ENCODE assay signal across 20 mouse cellular contexts in genomic region chr1:170934383-170934782, GRCm38 (mm10). TPM values are rescaled to one million over a fixed set of nuclear protein-coding genes. Genes with fewer than 3 reads are reported as not detected.
DNase-seq lines count a peak whose midpoint lies in the region; ATAC-seq and TF ChIP-seq lines count a peak whose summit lies in the region.
"Had no signal": no experiment of that assay in that cellular context is flagged by ENCODE, and none has a peak within 500 bp of the region (broad histone marks: within the 10 kb centered on the region; RNA-seq: fewer than 3 reads in every experiment).

No protein-coding gene starts in this region.

- DNase-seq in lung, postnatal 25 days (ENCODE audit: low spot score) = peak; percentile 26
- no peak for DNase-seq in lung, postnatal 14 days
- DNase-seq in CH12.LX (ENCODE audit: extremely low read depth) = peak; percentile 35
- DNase-seq in skeletal muscle tissue, adult 2 months (ENCODE audit: low read depth, low spot score) = peak; percentile 19
- no peak for DNase-seq in heart, adult 9 months (ENCODE audit: low spot score in 2 of 2)
- no peak for DNase-seq in midbrain, postnatal 0 days (ENCODE audit: low spot score)
- DNase-seq: cerebellum, adult 18-20 months; gastrocnemius, postnatal 14 days; kidney, adult 18-20 months; lung, embryonic 14.5 days; midbrain, embryonic 14.5 days; thymus, postnatal 4 days had no signal

- in situ Hi-C loops in CH12.LX (cut with MboI; ENCODE audit: low pct_ligation_motif_present, low pct_unique_long_range_greater_than_20kb, low sequenced_read_pairs) = no loop called here

- no peaks in the 10 kb centered on the region for H3K79me2 ChIP-seq in CH12.LX (replicated peaks; ENCODE audit: control insufficient read depth, extremely low read depth, insufficient read depth, poor library complexity, severe bottlenecking)

- H3K4me2 ChIP-seq in CH12.LX (ENCODE audit: insufficient read depth, low read depth, poor library complexity, severe bottlenecking) = no peak overlapping the region
- no peak overlapping the region for H3K4me2 ChIP-seq in midbrain, postnatal 0 days (ENCODE audit: low read depth, low read length, poor library complexity, severe bottlenecking)
- H3K4me2 ChIP-seq: embryonic facial prominence, embryonic 12.5 days; heart, embryonic 11.5 days; limb, embryonic 12.5 days; lung, embryonic 14.5 days; neural tube, embryonic 12.5 days had no signal

- H3K9ac ChIP-seq in CH12.LX (ENCODE audit: insufficient read depth, low read depth) = no peak overlapping the region
- no peak overlapping the region for H3K9ac ChIP-seq in midbrain, postnatal 0 days (replicated peaks; ENCODE audit: low read length, poor library complexity, severe bottlenecking)
- H3K9ac ChIP-seq: embryonic facial prominence, embryonic 12.5 days; limb, embryonic 12.5 days; lung, embryonic 14.5 days; neural tube, embryonic 12.5 days had no signal

- peaks cover 9% of the 10 kb centered on the region for H3K9me3 ChIP-seq in CH12.LX (replicated peaks; ENCODE audit: low read length)
- H3K9me3 ChIP-seq in midbrain, postnatal 0 days (ENCODE audit: low read length) = no peaks in the 10 kb centered on the region
- H3K9me3 ChIP-seq: limb, embryonic 12.5 days; neural tube, embryonic 12.5 days had no signal

- ATAC-seq in common myeloid progenitor, adult 5-6 weeks (replicated peaks; ENCODE audit: low read depth, poor library complexity, severe bottlenecking) = peak; percentile 81
- no peak for ATAC-seq in midbrain, postnatal 0 days (ENCODE audit: low FRiP score)
- ATAC-seq: hindbrain, embryonic 16.5 days had no signal

- peaks cover 3 to 49% of the 10 kb centered on the region in 2 experiments; a peak in 3 of 4 replicates for H3K4me1 ChIP-seq in CH12.LX (ENCODE audit: control insufficient read depth in 1 of 2, insufficient read depth in 2 of 2)
- no peaks in the 10 kb centered on the region for H3K4me1 ChIP-seq in midbrain, postnatal 0 days (ENCODE audit: insufficient read depth, low read length)
- H3K4me1 ChIP-seq: embryonic facial prominence, embryonic 12.5 days; limb, embryonic 12.5 days; neural tube, embryonic 12.5 days had no signal

- H3K4me3 ChIP-seq in CH12.LX (replicated peaks in 1 of 3; ENCODE audit: low read depth in 2 of 3, low read length in 2 of 3, poor library complexity in 1 of 3) = no peak overlapping the region
- no peak overlapping the region for H3K4me3 ChIP-seq in midbrain, postnatal 0 days (ENCODE audit: low read depth, low read length)
- H3K4me3 ChIP-seq: embryonic facial prominence, embryonic 12.5 days; limb, embryonic 12.5 days; neural tube, embryonic 12.5 days had no signal

- H3K27ac ChIP-seq in CH12.LX (ENCODE audit: insufficient read depth, low read depth) = no peak overlapping the region
- no peak overlapping the region for H3K27ac ChIP-seq in midbrain, postnatal 0 days (ENCODE audit: low read depth, low read length)
- H3K27ac ChIP-seq: embryonic facial prominence, embryonic 12.5 days; limb, embryonic 12.5 days; neural tube, embryonic 12.5 days had no signal

- dilution Hi-C loops in CH12.LX (cut with MboI; ENCODE audit: extremely low pct_ligation_motif_present, extremely low pct_unique_long_range_greater_than_20kb, low sequenced_read_pairs) = no loop called here

- H3K27me3 ChIP-seq in CH12.LX (replicated peaks) = no peaks in the 10 kb centered on the region
- no peaks in the 10 kb centered on the region for H3K27me3 ChIP-seq in midbrain, postnatal 0 days (ENCODE audit: insufficient read depth, low read length)
- H3K27me3 ChIP-seq: embryonic facial prominence, embryonic 12.5 days; limb, embryonic 12.5 days; neural tube, embryonic 12.5 days had no signal

- TF ChIP-seq EP300 in CH12.LX (IDR thresholded peaks at IDR 0.05; ENCODE audit: low read length) = no peak

- TF ChIP-seq POLR2A in CH12.LX (IDR thresholded peaks at IDR 0.05; ENCODE audit: low read depth, low read length) = no peak

- no peak for TF ChIP-seq RAD21 in CH12.LX (IDR thresholded peaks at IDR 0.05; ENCODE audit: low read depth, low read length)

- no peaks in the 10 kb centered on the region for H3K36me3 ChIP-seq in CH12.LX (replicated peaks in 1 of 2; ENCODE audit: control insufficient read depth in 1 of 2, insufficient read depth in 1 of 2, low read length in 1 of 2)
- H3K36me3 ChIP-seq in midbrain, postnatal 0 days (ENCODE audit: insufficient read depth, low read length) = no peaks in the 10 kb centered on the region
- H3K36me3 ChIP-seq: embryonic facial prominence, embryonic 12.5 days; limb, embryonic 12.5 days; neural tube, embryonic 12.5 days had no signal

- TF ChIP-seq CTCF in CH12.LX (conservative IDR thresholded peaks at IDR 0.05 in 1 of 2, IDR thresholded peaks at IDR 0.05 in 1 of 2; ENCODE audit: low read depth in 2 of 2, low read length in 2 of 2) = no peak
- TF ChIP-seq CTCF in midbrain, postnatal 0 days (IDR thresholded peaks at IDR 0.05) = no peak

- 88% methylated on average over 2 of the region's 2 CpGs for WGBS in midbrain, postnatal 0 days

TF ChIP-seq in CH12.LX, 34 proteins besides CTCF, POLR2A, EP300 and RAD21:
- TF ChIP-seq USF1 (IDR thresholded peaks at IDR 0.05; ENCODE audit: low read depth, low read length) = no peak

RNA-seq across cellular contexts. Expression of gene Fcrla, which starts 7.0 kb away (rescaled TPM):
- 10.6 and 18.5 TPM in 2 replicates for total RNA-seq in CH12.LX (2012; rRNA removed)
- total RNA-seq in CH12.LX (2014; rRNA removed) = 30.6 and 34.8 TPM in 2 replicates
- polyA plus RNA-seq in CH12.LX (2012; ENCODE audit: insufficient read length, low read depth) = 15.4 and 17.7 TPM in 2 replicates
- 1.4 TPM in 1 of 2 replicates, not detected in the other for total RNA-seq in common myeloid progenitor, adult 5-6 weeks (2017)
- not detected in 2 replicates for total RNA-seq in midbrain, postnatal 0 days (2014; rRNA removed)
- not detected in 2 replicates for polyA plus RNA-seq in midbrain, postnatal 0 days (2015; fragmentation: Nextera tagmentation; extraction: Ambion mirVana)
- polyA plus RNA-seq: brain, embryonic 14.5 days; embryonic facial prominence, embryonic 12.5 days; hindbrain, embryonic 16.5 days; limb, embryonic 12.5 days; lung, embryonic 14.5 days; midbrain, embryonic 14.5 days; neural tube, embryonic 12.5 days had no signal

RNA-seq across cellular contexts. Expression of gene Fcrlb, which starts 21.6 kb away (rescaled TPM):
- total RNA-seq in CH12.LX (2012; rRNA removed) (not detected in 2 replicates), CH12.LX (2014; rRNA removed) (not detected in 2 replicates)
- not detected in 2 replicates for polyA plus RNA-seq in CH12.LX (2012; ENCODE audit: insufficient read length, low read depth)
- total RNA-seq in common myeloid progenitor, adult 5-6 weeks (2017) = not detected in 2 replicates
- total RNA-seq in midbrain, postnatal 0 days (2014; rRNA removed) = 1.7 and 2.2 TPM in 2 replicates
- polyA plus RNA-seq in midbrain, postnatal 0 days (2015; fragmentation: Nextera tagmentation; extraction: Ambion mirVana) = 1.3 and 1.8 TPM in 2 replicates
- total RNA-seq: gastrocnemius, postnatal 14 days; heart, postnatal 25 days had no signal
- polyA plus RNA-seq: embryonic facial prominence, embryonic 12.5 days; heart, embryonic 11.5 days; limb, embryonic 12.5 days; lung, embryonic 14.5 days had no signal

RNA-seq across cellular contexts. Expression of gene Fcgr2b, which starts 42.0 kb away (rescaled TPM):
- total RNA-seq in CH12.LX (2012; rRNA removed) = 20.2 and 31.8 TPM in 2 replicates
- 29.5 and 31.1 TPM in 2 replicates for total RNA-seq in CH12.LX (2014; rRNA removed)
- polyA plus RNA-seq in CH12.LX (2012; ENCODE audit: insufficient read length, low read depth) = 36.1 and 44.3 TPM in 2 replicates
- 27.5 and 30.1 TPM in 2 replicates for total RNA-seq in common myeloid progenitor, adult 5-6 weeks (2017)
- 1.8 and 6.6 TPM in 2 replicates for total RNA-seq in midbrain, postnatal 0 days (2014; rRNA removed)
- polyA plus RNA-seq in midbrain, postnatal 0 days (2015; fragmentation: Nextera tagmentation; extraction: Ambion mirVana) = 2.1 and 3.6 TPM in 2 replicates

RNA-seq across cellular contexts. Expression of gene Dusp12, which starts 49.0 kb away (rescaled TPM):
- total RNA-seq in CH12.LX (2012; rRNA removed) (30.9 and 37.2 TPM in 2 replicates), CH12.LX (2014; rRNA removed) (41.7 and 49.4 TPM in 2 replicates)
- 30.4 and 36.5 TPM in 2 replicates for polyA plus RNA-seq in CH12.LX (2012; ENCODE audit: insufficient read length, low read depth)
- 10.3 and 11.9 TPM in 2 replicates for total RNA-seq in common myeloid progenitor, adult 5-6 weeks (2017)
- total RNA-seq in midbrain, postnatal 0 days (2014; rRNA removed) = 43.3 and 44.1 TPM in 2 replicates
- 38.0 and 39.6 TPM in 2 replicates for polyA plus RNA-seq in midbrain, postnatal 0 days (2015; fragmentation: Nextera tagmentation; extraction: Ambion mirVana)

RNA-seq across cellular contexts. Expression of gene Gm26620, which starts 49.5 kb away (rescaled TPM):
- total RNA-seq in CH12.LX (2012; rRNA removed) = 4.2 and 5.7 TPM in 2 replicates
- total RNA-seq in CH12.LX (2014; rRNA removed) = 0.52 and 0.99 TPM in 2 replicates
- polyA plus RNA-seq in CH12.LX (2012; ENCODE audit: insufficient read length, low read depth) = 1.2 and 1.9 TPM in 2 replicates
- not detected in 2 replicates for total RNA-seq in common myeloid progenitor, adult 5-6 weeks (2017)
- 1.6 and 1.9 TPM in 2 replicates for total RNA-seq in midbrain, postnatal 0 days (2014; rRNA removed)
- 0.77 and 1.2 TPM in 2 replicates for polyA plus RNA-seq in midbrain, postnatal 0 days (2015; fragmentation: Nextera tagmentation; extraction: Ambion mirVana)
- polyA plus RNA-seq: embryonic facial prominence, embryonic 12.5 days; lung, embryonic 14.5 days had no signal

Comparison
In these comparisons a context has a peak if more than half of its experiments do, and no peak if none do; other contexts are left out.
1. DNase-seq: peak in lung, postnatal 25 days (single experiment), CH12.LX (single experiment) and skeletal muscle tissue, adult 2 months (single experiment); none in lung, postnatal 14 days (single experiment), heart, adult 9 months (0 of 2) and midbrain, postnatal 0 days (single experiment).